Mouse (Mus musculus) limb, embryonic 15.5 days (tissue): ENCODE results near the gene Sycp2. TPM values are rescaled to one million over a fixed set of nuclear protein-coding genes. Genes with fewer than 3 reads are reported as not detected.

Experiments
- ATAC-seq: fragments of 200-750 bp; cut with Nextera tagmentation; 2 replicates; pipeline ENCODE4 v1.8.0; 2017; ENCODE audit warnings: low read depth, moderate TSS enrichment; ENCODE audit not compliant: insufficient number of reproducible peaks, low FRiP score, low TSS enrichment
- H3K27ac ChIP-seq: fragments of 300-500 bp; sonication (generic); 2 replicates; pipeline ENCODE4 v1.5.1; 2015; ENCODE audit warnings: moderate library complexity, mild to moderate bottlenecking, inconsistent platforms
- H3K27me3 ChIP-seq: fragments of 300-500 bp; sonication (generic); 2 replicates; pipeline ENCODE4 v1.6.1; 2015; ENCODE audit warnings: inconsistent platforms
- H3K36me3 ChIP-seq: fragments of 300-500 bp; sonication (generic); 2 replicates; pipeline ENCODE4 v1.6.1; 2015; ENCODE audit warnings: inconsistent platforms
- H3K4me1 ChIP-seq: fragments of 300-500 bp; sonication (generic); 2 replicates; pipeline ENCODE4 v1.6.1; 2015; ENCODE audit warnings: inconsistent platforms
- H3K4me2 ChIP-seq: fragments of 300-500 bp; sonication (generic); 2 replicates; pipeline ENCODE4 v1.6.1; 2015; ENCODE audit warnings: mild to moderate bottlenecking, inconsistent platforms
- H3K4me3 ChIP-seq: fragments of 300-500 bp; sonication (generic); 2 replicates; pipeline ENCODE4 v1.5.1; 2015; ENCODE audit warnings: mild to moderate bottlenecking, inconsistent platforms
- H3K9ac ChIP-seq: fragments of 300-500 bp; sonication (generic); 2 replicates; pipeline ENCODE4 v1.6.1; 2015; ENCODE audit warnings: inconsistent platforms
- H3K9me3 ChIP-seq: fragments of 300-500 bp; sonication (generic); 2 replicates; pipeline ENCODE4 v1.6.1; 2016; ENCODE audit warnings: inconsistent platforms
- WGBS: fragments of 180-500 bp; shearing (Covaris S2); methylation state at CpG from one replicate; pipeline ENCODE4 v1.1.7; 2015; 5-methylcytosine and 5-hydroxymethylcytosine counted together
- polyA plus RNA-seq: library from polyadenylated mRNA; unstranded; fragments of >200 nt; fragmentation: Nextera tagmentation; extraction: Ambion mirVana; gene quantifications from 2 replicates; pipeline ENCODE4 v1.2.1, GENCODE M21; 2015

Gene Sycp2
- polyA plus RNA-seq, 1 experiment from 2014 or later, result 0.08 TPM

DNA sequence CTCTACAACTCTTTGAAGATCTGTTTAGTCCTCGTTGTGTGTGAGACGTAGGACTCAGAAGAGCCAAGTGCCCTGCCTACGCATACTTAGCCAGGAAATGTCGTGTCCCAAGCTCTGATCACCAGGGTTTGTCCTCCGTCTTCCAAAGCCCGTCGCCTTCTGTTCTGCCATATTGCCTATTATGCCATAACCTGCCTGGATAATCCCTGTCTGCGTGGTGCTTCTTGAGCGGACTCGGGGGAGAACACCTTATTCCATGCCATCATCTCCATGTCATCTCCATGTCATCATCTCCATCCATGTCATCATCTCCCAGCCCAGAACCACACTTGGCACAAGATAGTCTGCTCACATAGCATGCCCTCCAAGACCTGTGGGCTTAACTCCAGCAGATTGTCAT is 81.4 kb downstream of the Sycp2 start:
- H3K27ac ChIP-seq, result no peak overlapping the region
- WGBS, result 95% methylated on average over 10 of the region's 10 CpGs
- no peak for ATAC-seq
- H3K27me3 ChIP-seq, result no peaks in the 10 kb centered on the region
- H3K4me3 ChIP-seq, result no peak overlapping the region
- no peak overlapping the region for H3K9ac ChIP-seq
- H3K4me1 ChIP-seq, result peaks cover 10% of the 10 kb centered on the region
- no peaks in the 10 kb centered on the region for H3K9me3 ChIP-seq
- H3K36me3 ChIP-seq, result no peaks in the 10 kb centered on the region
- no peak overlapping the region for H3K4me2 ChIP-seq

DNA sequence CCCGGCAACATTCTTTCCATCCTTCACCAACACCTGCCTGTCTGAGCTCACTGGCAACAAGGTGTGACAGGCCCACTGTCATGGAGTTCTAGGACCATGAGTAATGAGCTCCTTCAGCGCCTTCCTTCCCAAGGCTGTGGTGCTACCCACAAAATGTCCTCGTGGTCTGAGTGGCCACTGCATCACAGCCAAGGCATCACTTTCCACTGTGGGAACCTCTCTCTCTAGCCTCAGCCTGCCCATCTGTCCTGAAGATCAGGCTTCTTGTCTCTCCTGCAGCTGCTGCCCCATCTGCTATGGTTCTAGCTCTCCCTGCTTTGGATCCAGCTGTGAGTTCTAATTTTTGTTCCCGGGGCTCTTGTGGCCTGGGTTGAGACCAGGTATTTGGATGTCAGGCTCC is 82.7 kb downstream of the Sycp2 start:
- no peaks in the 10 kb centered on the region for H3K27me3 ChIP-seq
- no peak for ATAC-seq
- no peak overlapping the region for H3K4me2 ChIP-seq
- H3K4me3 ChIP-seq, result no peak overlapping the region
- no peaks in the 10 kb centered on the region for H3K36me3 ChIP-seq
- no peak overlapping the region for H3K9ac ChIP-seq
- H3K9me3 ChIP-seq, result no peaks in the 10 kb centered on the region
- WGBS, result 79% methylated on average over 4 of the region's 4 CpGs
- peaks cover 10% of the 10 kb centered on the region for H3K4me1 ChIP-seq
- H3K27ac ChIP-seq, result no peak overlapping the region

DNA sequence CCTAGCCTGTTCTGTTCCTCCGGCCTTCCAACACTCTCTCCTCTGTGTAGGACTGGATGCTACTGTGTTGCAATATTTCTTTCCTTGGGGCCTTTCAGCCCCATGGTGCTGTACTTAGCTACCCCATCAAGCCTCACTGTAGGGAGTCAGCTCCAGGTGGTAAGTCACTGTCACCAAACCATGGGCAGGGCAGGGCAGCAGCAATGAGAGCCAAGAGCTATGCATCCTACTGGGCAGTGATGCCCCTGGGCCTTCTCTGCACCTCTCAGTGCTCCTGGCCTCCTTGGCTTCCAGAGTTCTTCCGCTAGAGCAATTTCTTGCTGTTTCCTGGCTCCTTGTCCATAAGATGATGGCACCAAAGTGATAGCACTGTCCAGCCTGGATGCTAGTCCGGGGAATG is 83.1 kb downstream of the Sycp2 start:
- no peaks in the 10 kb centered on the region for H3K36me3 ChIP-seq
- peaks cover 10% of the 10 kb centered on the region for H3K4me1 ChIP-seq
- 90% methylated on average over 3 of the region's 3 CpGs for WGBS
- no peak overlapping the region for H3K4me2 ChIP-seq
- H3K9ac ChIP-seq, result no peak overlapping the region
- ATAC-seq, result no peak
- H3K9me3 ChIP-seq, result no peaks in the 10 kb centered on the region
- no peak overlapping the region for H3K4me3 ChIP-seq
- no peak overlapping the region for H3K27ac ChIP-seq
- H3K27me3 ChIP-seq, result no peaks in the 10 kb centered on the region

DNA sequence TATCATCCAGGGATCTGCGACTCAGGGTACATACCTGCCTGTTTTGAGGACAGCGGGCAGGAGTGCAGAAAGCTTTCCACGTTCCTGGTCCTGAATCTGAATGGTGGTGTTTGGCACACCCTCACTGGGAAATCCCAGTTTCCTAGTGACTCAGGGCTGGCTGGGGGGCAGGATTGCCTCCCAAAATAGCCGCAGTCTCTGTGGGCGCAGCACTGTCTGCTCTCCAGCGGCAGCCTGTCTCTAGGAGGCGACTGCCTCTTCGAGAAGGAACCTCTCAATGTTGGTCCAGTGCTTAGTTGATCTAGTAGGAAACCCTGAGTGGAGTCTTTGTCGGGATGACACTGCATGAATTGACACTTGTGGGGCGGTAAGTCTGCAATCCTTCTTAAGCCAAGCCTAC is 86.2 kb downstream of the Sycp2 start:
- H3K9ac ChIP-seq, result no peak overlapping the region
- H3K27me3 ChIP-seq, result no peaks in the 10 kb centered on the region
- WGBS, result 85% methylated on average over 10 of the region's 10 CpGs
- no peak for ATAC-seq
- H3K4me2 ChIP-seq, result no peak overlapping the region
- no peaks in the 10 kb centered on the region for H3K9me3 ChIP-seq
- no peaks in the 10 kb centered on the region for H3K4me1 ChIP-seq
- no peaks in the 10 kb centered on the region for H3K36me3 ChIP-seq
- no peak overlapping the region for H3K4me3 ChIP-seq
- no peak overlapping the region for H3K27ac ChIP-seq

DNA sequence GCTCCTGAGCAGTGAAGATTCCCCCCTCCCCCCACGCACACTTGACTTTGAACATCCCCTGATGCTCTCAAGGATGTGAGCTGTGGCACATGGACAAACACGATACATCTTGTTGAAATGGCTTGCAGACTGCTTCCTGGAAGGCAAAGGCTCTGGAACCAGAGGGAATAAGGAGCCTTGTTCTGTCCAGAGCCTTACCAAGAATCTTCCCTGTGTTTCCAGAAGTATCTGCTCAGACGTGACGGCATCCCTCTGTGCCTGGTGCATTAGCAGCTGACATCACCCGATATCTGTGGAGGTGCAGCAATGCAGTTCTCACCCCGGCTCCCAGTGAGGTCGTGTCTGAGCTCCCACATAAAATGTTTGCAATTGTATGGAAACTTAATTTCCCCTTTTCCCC is 87.7 kb downstream of the Sycp2 start:
- Histone ChIP-seq H3K4me1 (no peaks in the 10 kb centered on the region), H3K27ac (no peak overlapping the region), H3K36me3 (no peaks in the 10 kb centered on the region), H3K4me3 (no peak overlapping the region), H3K9ac (no peak overlapping the region), H3K27me3 (no peaks in the 10 kb centered on the region), H3K9me3 (no peaks in the 10 kb centered on the region), H3K4me2 (no peak overlapping the region)
- WGBS, result 65% methylated on average over 7 of the region's 7 CpGs
- ATAC-seq, result no peak

DNA sequence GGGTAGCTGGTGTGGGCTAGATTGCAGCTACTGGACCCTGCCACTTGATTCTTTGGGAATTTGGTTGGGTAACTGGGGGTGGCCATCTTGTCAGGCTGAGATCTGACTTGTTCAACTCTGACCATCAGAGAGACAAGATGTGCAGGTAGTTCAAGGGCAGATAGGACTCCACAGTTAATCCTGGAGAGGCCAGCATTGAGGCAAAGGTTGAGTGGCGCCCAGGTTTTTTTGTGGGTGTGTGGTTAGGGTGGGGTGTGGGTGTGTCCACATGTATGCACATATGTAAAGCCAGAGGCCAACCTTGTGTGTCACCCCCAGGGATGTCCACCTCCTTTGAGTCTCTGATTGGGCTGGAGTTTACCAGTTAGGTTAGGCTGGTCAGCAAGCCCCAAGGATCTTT is 91.2 kb downstream of the Sycp2 start:
- no peak overlapping the region for H3K9ac ChIP-seq
- H3K36me3 ChIP-seq, result no peaks in the 10 kb centered on the region
- 67% methylated on average over 1 of the region's 1 CpGs for WGBS
- no peaks in the 10 kb centered on the region for H3K9me3 ChIP-seq
- H3K4me2 ChIP-seq, result no peak overlapping the region
- H3K27me3 ChIP-seq, result no peaks in the 10 kb centered on the region
- no peak overlapping the region for H3K4me3 ChIP-seq
- no peak for ATAC-seq
- no peaks in the 10 kb centered on the region for H3K4me1 ChIP-seq
- no peak overlapping the region for H3K27ac ChIP-seq

DNA sequence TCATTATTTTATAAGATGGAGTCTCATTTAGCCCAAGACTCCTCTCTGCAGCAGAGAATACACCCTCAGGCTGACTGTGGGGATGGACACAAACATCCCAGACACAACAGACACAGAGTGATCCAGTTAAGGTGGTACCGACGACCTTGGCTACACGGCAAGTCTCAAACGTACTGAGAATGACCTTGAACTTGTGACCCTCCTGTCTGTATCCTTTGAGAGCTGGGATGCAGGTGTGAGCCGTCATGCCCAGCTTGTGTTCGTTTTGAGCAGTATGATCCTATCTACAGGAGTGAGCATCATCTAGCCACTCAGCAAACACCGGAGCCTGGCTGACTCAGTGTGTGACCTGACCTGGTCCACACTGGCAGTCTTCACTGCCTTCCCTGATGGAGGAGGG is 93.9 kb downstream of the Sycp2 start:
- Histone ChIP-seq H3K36me3 (no peaks in the 10 kb centered on the region), H3K27ac (no peak overlapping the region), H3K27me3 (no peaks in the 10 kb centered on the region), H3K9me3 (no peaks in the 10 kb centered on the region), H3K9ac (no peak overlapping the region), H3K4me2 (no peak overlapping the region), H3K4me3 (no peak overlapping the region), H3K4me1 (no peaks in the 10 kb centered on the region)
- ATAC-seq, result no peak
- 67% methylated on average over 7 of the region's 7 CpGs for WGBS

DNA sequence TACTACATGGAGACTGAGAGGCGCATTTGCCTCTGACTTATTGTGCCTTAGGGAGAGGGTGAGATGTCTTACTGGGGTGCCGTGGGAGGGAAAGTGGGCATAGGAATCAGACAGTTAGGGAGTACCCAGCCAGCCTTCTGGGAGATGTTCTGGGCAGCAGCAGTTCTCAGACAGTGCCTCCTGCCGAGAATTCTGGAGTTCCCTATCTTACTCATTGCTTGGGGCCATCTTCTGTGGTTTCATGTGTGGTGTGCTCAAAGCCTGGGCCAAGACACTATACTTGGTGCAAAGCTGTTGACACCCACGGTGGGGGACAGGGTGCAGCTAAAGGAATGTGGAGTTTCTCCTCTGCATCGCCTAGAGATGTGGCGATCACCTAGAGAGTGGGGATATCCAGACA is 102.8 kb downstream of the Sycp2 start:
- no peak overlapping the region for H3K4me3 ChIP-seq
- no peak overlapping the region for H3K27ac ChIP-seq
- no peaks in the 10 kb centered on the region for H3K27me3 ChIP-seq
- no peaks in the 10 kb centered on the region for H3K9me3 ChIP-seq
- no peaks in the 10 kb centered on the region for H3K4me1 ChIP-seq
- no peak overlapping the region for H3K4me2 ChIP-seq
- H3K36me3 ChIP-seq, result no peaks in the 10 kb centered on the region
- no peak overlapping the region for H3K9ac ChIP-seq
- WGBS, result 81% methylated on average over 6 of the region's 6 CpGs
- no peak for ATAC-seq

DNA sequence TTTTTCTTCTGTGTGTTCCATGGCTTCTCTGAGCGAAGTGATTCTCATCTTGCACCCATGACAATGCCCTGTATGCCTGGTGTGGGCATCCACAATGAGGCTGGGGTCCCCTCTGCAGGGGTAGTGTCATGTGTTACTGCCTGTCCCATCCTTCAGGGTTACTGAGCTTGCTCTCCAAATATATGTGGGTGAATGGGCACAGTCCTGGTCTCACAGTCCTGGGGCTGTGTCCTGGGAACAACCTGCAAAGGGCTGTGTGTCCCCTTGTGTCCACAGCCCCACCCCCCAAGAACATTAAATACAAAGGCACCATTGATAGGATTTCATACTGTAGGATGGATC is 103.3 kb downstream of the Sycp2 start:
- ATAC-seq, result no peak
- Histone ChIP-seq H3K27me3 (no peaks in the 10 kb centered on the region), H3K4me3 (no peak overlapping the region), H3K9ac (no peak overlapping the region), H3K4me1 (no peaks in the 10 kb centered on the region), H3K27ac (no peak overlapping the region), H3K4me2 (no peak overlapping the region), H3K36me3 (no peaks in the 10 kb centered on the region), H3K9me3 (no peaks in the 10 kb centered on the region)
- 68% methylated on average over 1 of the region's 1 CpGs for WGBS

DNA sequence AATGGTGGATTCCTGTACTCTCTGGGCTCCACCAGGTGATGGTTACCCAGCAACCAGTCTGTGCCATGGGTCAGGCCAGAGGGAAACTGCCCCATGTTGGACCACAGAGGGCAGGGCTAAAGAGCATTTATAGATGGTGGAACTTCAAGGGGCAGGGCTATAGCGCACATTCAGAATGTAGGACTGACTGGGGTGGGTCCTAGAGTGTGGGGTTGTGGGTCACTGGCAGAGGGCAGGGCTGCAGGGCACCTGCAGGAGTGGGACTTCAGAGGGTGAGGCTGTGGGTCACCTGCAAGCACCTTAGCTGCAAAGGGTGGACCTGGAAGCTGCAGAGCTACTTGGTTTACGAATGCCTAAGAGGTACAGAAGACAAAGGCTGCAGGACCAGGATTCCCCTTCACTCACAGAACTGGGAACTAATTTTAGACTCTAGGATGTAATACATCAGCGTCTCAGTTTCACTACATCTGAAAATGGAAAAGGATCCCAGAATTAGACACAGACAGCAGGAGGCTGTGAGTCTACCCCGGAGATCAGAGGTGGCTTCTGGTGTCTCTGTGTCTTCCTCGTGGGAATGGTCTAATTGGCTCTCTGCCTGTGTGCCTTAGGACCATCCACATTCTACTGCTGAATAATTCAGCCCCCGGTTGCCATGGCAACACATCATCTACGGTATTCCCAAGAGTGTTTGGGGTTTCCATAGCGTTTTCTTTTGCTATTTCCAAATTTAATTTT is 103.9 kb downstream of the Sycp2 start:
- Histone ChIP-seq H3K27ac (no peak overlapping the region), H3K4me3 (no peak overlapping the region), H3K27me3 (no peaks in the 10 kb centered on the region), H3K36me3 (no peaks in the 10 kb centered on the region), H3K9ac (no peak overlapping the region), H3K4me2 (no peak overlapping the region), H3K9me3 (no peaks in the 10 kb centered on the region), H3K4me1 (no peaks in the 10 kb centered on the region)
- 74% methylated on average over 8 of the region's 8 CpGs for WGBS
- ATAC-seq, result 0 out of 2 replicates have a peak, but pooled peaks have one; percentile 25

Other genes starting within 250 kb of the Sycp2 start
- 4.1 and 5.7 TPM in 2 replicates for gene Ppp1r3d, start 6.8 kb upstream of the Sycp2 start, polyA plus RNA-seq
- 3.9 and 4.4 TPM in 2 replicates for gene Fam217b, start 6.8 kb upstream of the Sycp2 start, polyA plus RNA-seq
- gene Cdh26, start 22.8 kb upstream of the Sycp2 start, polyA plus RNA-seq, result 0.35 and 0.44 TPM in 2 replicates